Mouse (Mus musculus): ENCODE data around the gene Atxn2. TPM values are rescaled to one million over a fixed set of nuclear protein-coding genes. Genes with fewer than 3 reads are reported as not detected.

Gene Atxn2
- polyA plus RNA-seq (2014; fragmentation: Nextera tagmentation; extraction: Ambion mirVana), result 74.4 and 84.9 TPM in 2 replicates

- under 1% methylated on average over 53 of the region's 103 CpGs for WGBS
- Histone ChIP-seq H3K4me3 (ENCODE audit: low read depth, low read length) (peak within 1 kb of the TSS; percentile 100), H3K36me3 (ENCODE audit: control insufficient read depth, insufficient read depth, low read length) (peaks cover 2% of the 10 kb centered on the region; the same call in 1 of the 2 replicates), H3K4me1 (ENCODE audit: control insufficient read depth, insufficient read depth, low read length) (peaks cover 13% of the 10 kb centered on the region; the same call in 1 of the 2 replicates), H3K9ac (ENCODE audit: low read length) (peak within 1 kb of the TSS; percentile 95), H3K4me2 (ENCODE audit: low read depth, severe bottlenecking) (peak within 1 kb of the TSS; percentile 63), H3K9me3 (ENCODE audit: control insufficient read depth, low read length) (no peaks in the 10 kb centered on the region), H3K27me3 (ENCODE audit: control insufficient read depth, insufficient read depth, low read length) (no peaks in the 10 kb centered on the region), H3K27ac (replicated peaks; ENCODE audit: low read depth, low read length) (peak within 1 kb of the TSS; percentile 97)
- ATAC-seq (ENCODE audit: insufficient number of reproducible peaks, low FRiP score, low TSS enrichment, low read depth) (peak; percentile 71), DNase-seq (ENCODE audit: low spot score) (peak; percentile 85)
These were observed at the start of gene Atxn2 for GRCm38 (mm10) chr5:121711174-121711927. Gene Atxn2, plus strand, starts transcription at chr5:121711337.

DNA sequence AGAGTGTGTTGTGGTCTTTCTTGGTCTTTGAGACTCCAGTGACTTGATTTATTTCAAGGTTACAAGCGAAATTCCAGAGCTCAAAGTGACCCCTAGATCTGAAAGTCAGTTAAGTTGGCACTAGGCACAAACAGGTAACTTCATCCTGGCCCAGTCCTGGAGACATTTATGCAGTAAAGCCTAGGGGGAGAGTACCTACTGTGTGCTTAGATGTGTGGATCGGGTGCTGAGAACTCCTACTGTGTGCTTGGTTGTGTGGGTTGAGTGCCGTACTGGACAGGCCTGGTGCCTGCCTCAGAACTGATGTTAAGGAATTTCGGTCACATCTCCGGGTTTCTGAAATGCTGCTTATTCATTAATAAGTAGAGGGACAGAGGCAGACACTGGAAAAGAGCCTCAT is 49.6 kb upstream of the Atxn2 start:
- ATAC-seq (ENCODE audit: insufficient number of reproducible peaks, low FRiP score, low TSS enrichment, low read depth), result no peak
- H3K4me2 ChIP-seq (ENCODE audit: low read depth, severe bottlenecking), result peak overlapping the region; percentile 92
- WGBS, result 86% methylated on average over 5 of the region's 5 CpGs

DNA sequence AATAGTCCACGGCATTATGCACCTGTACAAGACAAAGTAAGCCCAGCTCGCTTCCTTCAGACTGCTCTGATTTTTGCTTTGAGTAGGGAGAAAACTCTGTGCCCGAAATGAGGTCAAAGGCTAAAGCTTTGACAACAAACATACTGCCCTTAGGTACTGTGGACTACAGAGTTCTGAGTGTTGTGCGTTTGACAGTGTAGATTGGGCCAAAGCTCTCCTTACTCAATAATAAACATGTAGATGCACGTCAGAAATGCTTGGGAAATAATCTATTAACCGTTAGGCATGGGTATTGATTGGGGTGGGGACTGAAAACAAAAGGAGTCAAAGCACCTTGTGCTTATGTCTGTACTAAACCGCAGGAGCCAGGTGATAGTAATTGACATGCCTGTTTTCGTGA is 47.7 kb upstream of the Atxn2 start:
- Histone ChIP-seq H3K4me1 (ENCODE audit: control insufficient read depth, insufficient read depth, low read length) (peaks cover 6% of the 10 kb centered on the region), H3K27me3 (ENCODE audit: control insufficient read depth, insufficient read depth, low read length) (no peaks in the 10 kb centered on the region), H3K4me3 (ENCODE audit: low read depth, low read length) (no peak overlapping the region), H3K27ac (replicated peaks; ENCODE audit: low read depth, low read length) (no peak overlapping the region), H3K9ac (ENCODE audit: low read length) (no peak overlapping the region), H3K36me3 (ENCODE audit: control insufficient read depth, insufficient read depth, low read length) (peaks cover 14% of the 10 kb centered on the region), H3K9me3 (ENCODE audit: control insufficient read depth, low read length) (no peaks in the 10 kb centered on the region), H3K4me2 (ENCODE audit: low read depth, severe bottlenecking) (no peak overlapping the region)
- DNase-seq (ENCODE audit: low spot score), result no peak
- whole genome bisulfite sequencing, result 88% methylated on average over 8 of the region's 8 CpGs
- ATAC-seq (ENCODE audit: insufficient number of reproducible peaks, low FRiP score, low TSS enrichment, low read depth), result no peak

More for the DNA sequence above, 49.6 kb upstream of the Atxn2 start:
- H3K9me3 ChIP-seq (ENCODE audit: control insufficient read depth, low read length), result no peaks in the 10 kb centered on the region
- H3K36me3 ChIP-seq (ENCODE audit: control insufficient read depth, insufficient read depth, low read length), result peaks cover 14% of the 10 kb centered on the region
- peak overlapping the region; percentile 56 for H3K4me3 ChIP-seq (ENCODE audit: low read depth, low read length)
- DNase-seq (ENCODE audit: low spot score), result no peak
- peaks cover 6% of the 10 kb centered on the region for H3K4me1 ChIP-seq (ENCODE audit: control insufficient read depth, insufficient read depth, low read length)
- no peaks in the 10 kb centered on the region for H3K27me3 ChIP-seq (ENCODE audit: control insufficient read depth, insufficient read depth, low read length)
- H3K9ac ChIP-seq (ENCODE audit: low read length), result peak overlapping the region; percentile 59
- no peak overlapping the region for H3K27ac ChIP-seq (replicated peaks; ENCODE audit: low read depth, low read length)

GRCm38 (mm10) chr5:121664078-121664477 is 47.1 kb upstream of the Atxn2 start:
- ATAC-seq (ENCODE audit: insufficient number of reproducible peaks, low FRiP score, low TSS enrichment, low read depth) (no peak), DNase-seq (ENCODE audit: low spot score) (no peak)
- H3K4me2 ChIP-seq (ENCODE audit: low read depth, severe bottlenecking), result no peak overlapping the region
- H3K9ac ChIP-seq (ENCODE audit: low read length), result no peak overlapping the region
- 88% methylated on average over 6 of the region's 6 CpGs for WGBS
- H3K4me3 ChIP-seq (ENCODE audit: low read depth, low read length), result no peak overlapping the region
- H3K27ac ChIP-seq (replicated peaks; ENCODE audit: low read depth, low read length), result no peak overlapping the region
- peaks cover 6% of the 10 kb centered on the region for H3K4me1 ChIP-seq (ENCODE audit: control insufficient read depth, insufficient read depth, low read length)
- H3K36me3 ChIP-seq (ENCODE audit: control insufficient read depth, insufficient read depth, low read length), result peaks cover 14% of the 10 kb centered on the region
- H3K27me3 ChIP-seq (ENCODE audit: control insufficient read depth, insufficient read depth, low read length), result no peaks in the 10 kb centered on the region
- H3K9me3 ChIP-seq (ENCODE audit: control insufficient read depth, low read length), result no peaks in the 10 kb centered on the region

- Histone ChIP-seq H3K4me2 (ENCODE audit: low read depth, severe bottlenecking) (no peak overlapping the region), H3K9ac (ENCODE audit: low read length) (no peak overlapping the region), H3K27ac (replicated peaks; ENCODE audit: low read depth, low read length) (no peak overlapping the region), H3K36me3 (ENCODE audit: control insufficient read depth, insufficient read depth, low read length) (peaks cover 14% of the 10 kb centered on the region), H3K4me1 (ENCODE audit: control insufficient read depth, insufficient read depth, low read length) (peaks cover 6% of the 10 kb centered on the region), H3K4me3 (ENCODE audit: low read depth, low read length) (no peak overlapping the region), H3K9me3 (ENCODE audit: control insufficient read depth, low read length) (no peaks in the 10 kb centered on the region), H3K27me3 (ENCODE audit: control insufficient read depth, insufficient read depth, low read length) (no peaks in the 10 kb centered on the region)
- no peak for DNase-seq (ENCODE audit: low spot score)
- 94% methylated on average over 9 of the region's 9 CpGs for WGBS
- no peak for ATAC-seq (ENCODE audit: insufficient number of reproducible peaks, low FRiP score, low TSS enrichment, low read depth)
These were observed 46.2 kb upstream of the Atxn2 start for GRCm38 (mm10) chr5:121664971-121665370.

GRCm38 (mm10) chr5:121667067-121667466 is 44.1 kb upstream of the Atxn2 start:
- ATAC-seq (ENCODE audit: insufficient number of reproducible peaks, low FRiP score, low TSS enrichment, low read depth) (no peak), DNase-seq (ENCODE audit: low spot score) (no peak)
- Histone ChIP-seq H3K27me3 (ENCODE audit: control insufficient read depth, insufficient read depth, low read length) (no peaks in the 10 kb centered on the region), H3K36me3 (ENCODE audit: control insufficient read depth, insufficient read depth, low read length) (peaks cover 16% of the 10 kb centered on the region), H3K27ac (replicated peaks; ENCODE audit: low read depth, low read length) (no peak overlapping the region), H3K4me1 (ENCODE audit: control insufficient read depth, insufficient read depth, low read length) (no peaks in the 10 kb centered on the region), H3K9me3 (ENCODE audit: control insufficient read depth, low read length) (no peaks in the 10 kb centered on the region), H3K4me3 (ENCODE audit: low read depth, low read length) (no peak overlapping the region), H3K4me2 (ENCODE audit: low read depth, severe bottlenecking) (no peak overlapping the region), H3K9ac (ENCODE audit: low read length) (no peak overlapping the region)
- 89% methylated on average over 4 of the region's 4 CpGs for WGBS

- Histone ChIP-seq H3K9ac (ENCODE audit: low read length) (no peak overlapping the region), H3K4me3 (ENCODE audit: low read depth, low read length) (no peak overlapping the region), H3K27ac (replicated peaks; ENCODE audit: low read depth, low read length) (no peak overlapping the region), H3K4me1 (ENCODE audit: control insufficient read depth, insufficient read depth, low read length) (no peaks in the 10 kb centered on the region), H3K4me2 (ENCODE audit: low read depth, severe bottlenecking) (no peak overlapping the region), H3K9me3 (ENCODE audit: control insufficient read depth, low read length) (no peaks in the 10 kb centered on the region), H3K27me3 (ENCODE audit: control insufficient read depth, insufficient read depth, low read length) (no peaks in the 10 kb centered on the region), H3K36me3 (ENCODE audit: control insufficient read depth, insufficient read depth, low read length) (peaks cover 13% of the 10 kb centered on the region)
- WGBS, result 78% methylated on average over 6 of the region's 6 CpGs
- ATAC-seq (ENCODE audit: insufficient number of reproducible peaks, low FRiP score, low TSS enrichment, low read depth) (no peak), DNase-seq (ENCODE audit: low spot score) (no peak)
These were observed 42.7 kb upstream of the Atxn2 start for GRCm38 (mm10) chr5:121668411-121668810.

- ATAC-seq (ENCODE audit: insufficient number of reproducible peaks, low FRiP score, low TSS enrichment, low read depth), result no peak
These were observed 40.7 kb upstream of the Atxn2 start for GRCm38 (mm10) chr5:121670412-121670811.

More at GRCm38 (mm10) chr5:121670412-121670811, 40.7 kb upstream of the Atxn2 start:
- peak; percentile 34 for DNase-seq (ENCODE audit: low spot score)
- H3K36me3 ChIP-seq (ENCODE audit: control insufficient read depth, insufficient read depth, low read length), result peaks cover 6% of the 10 kb centered on the region
- WGBS, result 83% methylated on average over 3 of the region's 3 CpGs
- no peak overlapping the region for H3K9ac ChIP-seq (ENCODE audit: low read length)
- H3K9me3 ChIP-seq (ENCODE audit: control insufficient read depth, low read length), result no peaks in the 10 kb centered on the region
- no peak overlapping the region for H3K27ac ChIP-seq (replicated peaks; ENCODE audit: low read depth, low read length)
- H3K4me2 ChIP-seq (ENCODE audit: low read depth, severe bottlenecking), result no peak overlapping the region
- no peak overlapping the region for H3K4me3 ChIP-seq (ENCODE audit: low read depth, low read length)
- no peaks in the 10 kb centered on the region for H3K4me1 ChIP-seq (ENCODE audit: control insufficient read depth, insufficient read depth, low read length)
- no peaks in the 10 kb centered on the region for H3K27me3 ChIP-seq (ENCODE audit: control insufficient read depth, insufficient read depth, low read length)
